Mouse (Mus musculus): Measurements from ENCODE around the gene Ankrd1. TPM values are rescaled to one million over a fixed set of nuclear protein-coding genes. Genes with fewer than 3 reads are reported as not detected.

The Ankrd1 gene
- 0.22 and 1.9 TPM in 2 replicates for polyA plus RNA-seq (2015; fragmentation: Nextera tagmentation; extraction: Ambion mirVana)

DNA sequence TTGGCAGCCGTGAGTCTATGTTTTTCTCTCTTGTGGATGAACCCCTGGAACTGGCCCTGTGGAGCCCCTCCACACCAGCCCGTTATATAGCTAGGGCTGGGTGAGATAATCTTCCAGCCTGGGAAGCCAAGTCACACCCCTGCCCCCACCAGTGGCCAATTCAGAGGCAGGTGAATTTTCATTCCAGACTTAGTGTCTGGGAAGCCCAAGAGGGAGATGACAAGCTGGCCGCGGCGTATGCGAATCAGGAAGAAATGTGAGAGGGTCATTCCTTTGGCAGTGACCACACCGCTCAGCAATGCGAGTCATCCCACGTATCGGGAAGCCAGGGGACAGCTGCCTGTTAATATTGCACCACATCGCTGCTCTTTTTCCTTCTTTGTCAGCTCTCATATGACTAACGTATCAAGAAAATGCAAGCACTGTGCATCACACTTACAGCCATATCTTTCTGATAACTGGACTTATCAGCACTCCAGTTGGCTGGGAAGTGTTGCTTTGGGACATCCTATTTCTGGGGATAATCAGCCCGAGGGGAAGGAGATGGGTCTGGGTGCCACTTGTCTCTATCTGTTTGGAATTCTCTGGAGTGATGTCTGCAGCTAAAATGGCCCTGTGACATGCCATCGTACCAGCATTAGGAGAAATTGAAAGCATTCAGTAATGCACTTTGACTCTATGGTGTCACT, at the start of gene Ankrd1:
Gene Ankrd1, minus strand, starts transcription at position 317 of the 689 bp plus-strand sequence.

DNA sequence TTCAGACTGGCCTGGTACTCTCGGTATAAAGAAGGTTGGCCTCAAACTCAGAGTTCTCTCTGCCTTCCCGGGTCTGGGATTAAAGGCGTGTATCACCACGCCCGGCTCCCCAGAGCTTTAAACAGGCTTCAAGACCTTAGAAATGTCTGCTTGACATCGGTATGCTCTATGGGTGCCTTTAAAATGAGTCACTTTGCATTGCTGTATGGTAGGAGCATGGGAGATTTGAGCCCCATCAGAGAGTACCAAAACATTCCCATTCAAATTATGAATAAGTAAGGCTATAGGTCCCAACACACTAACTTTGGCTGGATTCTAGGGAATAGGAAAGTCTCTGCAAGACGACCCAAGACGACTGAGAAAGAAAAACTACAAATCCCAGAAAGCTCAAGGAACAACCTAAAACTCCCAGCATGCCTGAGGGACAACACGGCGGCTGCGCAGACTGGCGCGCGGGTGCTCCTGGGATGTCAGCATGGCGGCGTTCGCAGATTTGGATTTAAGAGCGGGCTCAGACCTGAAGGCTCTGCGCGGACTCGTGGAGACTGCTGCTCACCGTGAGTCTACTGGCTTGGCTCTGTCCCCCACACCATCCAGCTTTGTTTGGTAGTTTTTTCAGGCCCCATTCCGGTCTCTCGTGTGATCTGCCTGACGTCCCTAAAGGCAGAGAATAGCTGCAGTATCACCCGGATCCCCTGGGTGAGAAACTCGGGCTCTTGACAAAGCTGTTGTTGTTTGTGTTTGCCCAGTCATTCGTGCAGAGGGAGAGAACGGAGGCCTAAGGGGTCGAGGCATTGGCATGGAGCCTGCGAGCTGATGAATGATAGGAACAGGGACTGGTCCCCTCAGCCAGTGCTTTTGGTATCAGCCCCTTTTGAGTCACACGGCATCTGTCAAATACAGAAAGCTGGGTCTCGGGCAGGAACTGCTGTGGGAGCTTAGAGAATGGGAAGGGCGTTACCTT, 36.4 kb downstream of the Ankrd1 start, which contains the start of gene Rpp30:
Gene Rpp30, plus strand, starts transcription at position 455 of the 964 bp plus-strand sequence.

Other genes starting within 250 kb of the Ankrd1 start
- not detected in 2 replicates for gene Htr7, start 62.6 kb downstream of the Ankrd1 start, polyA plus RNA-seq (2015; fragmentation: Nextera tagmentation; extraction: Ambion mirVana)
- gene Rpp30, start 36.4 kb downstream of the Ankrd1 start, polyA plus RNA-seq (2015; fragmentation: Nextera tagmentation; extraction: Ambion mirVana): 59.1 and 60.4 TPM in 2 replicates
- 8.5 and 14.0 TPM in 2 replicates for gene Pcgf5, start 228.2 kb upstream of the Ankrd1 start, polyA plus RNA-seq (2015; fragmentation: Nextera tagmentation; extraction: Ambion mirVana)